Mouse (Mus musculus): ENCODE results near the gene Wiz.

- TF ChIP-seq POLR2A (IDR thresholded peaks at IDR 0.05; ENCODE audit: insufficient read length, low read depth) (no peak), POLR2AphosphoS2 (IDR thresholded peaks at IDR 0.05; ENCODE audit: insufficient read length, low read depth) (no peak), MYOD1 (IDR thresholded peaks at IDR 0.05; ENCODE audit: control insufficient read depth in 1 of 3, insufficient read length in 2 of 3, low read depth in 2 of 3) (no peak), MAX (IDR thresholded peaks at IDR 0.05; ENCODE audit: low read depth) (no peak), TCF12 (IDR thresholded peaks at IDR 0.05; ENCODE audit: insufficient read depth, poor library complexity, severe bottlenecking) (no peak), MYOG (IDR thresholded peaks at IDR 0.05; ENCODE audit: control insufficient read depth in 1 of 3, insufficient read depth in 1 of 3, insufficient read length in 2 of 3, low read depth in 2 of 3) (peak in 1 of 3 experiments; percentile 11)
Observed at GRCm38 (mm10) chr17:32388370-32389100, 704 bp downstream of the Wiz start.

All from myocyte (in vitro differentiated cells).